Comparison of ENCODE assay signal across 8 mouse cellular contexts in the genomic region with DNA sequence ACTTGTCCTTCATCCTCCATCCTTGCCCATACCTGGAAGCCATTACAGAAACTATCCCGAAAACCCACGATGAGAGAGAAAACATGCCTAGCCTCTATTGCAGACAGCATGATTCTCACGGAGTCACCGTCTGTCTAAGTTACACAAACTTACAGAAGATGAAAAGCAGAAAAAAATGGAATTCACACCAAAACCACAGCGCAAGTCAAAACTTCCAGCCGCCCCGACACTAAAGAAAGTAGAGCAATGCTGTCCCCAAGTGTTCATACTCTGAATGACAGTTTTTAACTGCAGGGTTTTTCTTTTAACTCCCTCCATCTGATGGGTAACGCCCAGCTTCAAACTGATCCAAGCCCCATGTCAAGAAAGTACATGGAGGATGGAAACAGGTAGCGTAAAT. TPM values are rescaled to one million over a fixed set of nuclear protein-coding genes. Genes with fewer than 3 reads are reported as not detected.
DNase-seq lines count a peak whose midpoint lies in the region; ATAC-seq and TF ChIP-seq lines count a peak whose summit lies in the region.

No protein-coding gene starts in this region.

- H3K9ac ChIP-seq in liver, adult 2 months (ENCODE audit: low read depth, low read length) = no peak overlapping the region
- H3K9ac ChIP-seq in MEL (ENCODE audit: control insufficient read depth, low read depth, low read length, poor library complexity, severe bottlenecking) = no peak overlapping the region
- H3K9ac ChIP-seq in heart, embryonic 12.5 days = no peak overlapping the region

- no peak overlapping the region for H3K4me3 ChIP-seq in liver, adult 2 months (ENCODE audit: insufficient read depth, low read depth, low read length)
- H3K4me3 ChIP-seq in MEL (ENCODE audit: control insufficient read depth in 1 of 2, insufficient read depth in 1 of 2, low read depth in 2 of 2, low read length in 2 of 2) (no peak overlapping the region), myocyte (no peak overlapping the region)
- H3K4me3 ChIP-seq in heart, embryonic 12.5 days = no peak overlapping the region

- no peaks in the 10 kb centered on the region for H3K79me2 ChIP-seq in liver, adult 2 months (ENCODE audit: control insufficient read depth, insufficient read depth, low read length)
- H3K79me2 ChIP-seq in MEL (ENCODE audit: control insufficient read depth, insufficient read depth, low read length, poor library complexity) (no peaks in the 10 kb centered on the region), myocyte (ENCODE audit: control insufficient read depth, insufficient read depth) (no peaks in the 10 kb centered on the region)

- H3ac ChIP-seq in myocyte (ENCODE audit: control insufficient read depth, insufficient read length) = no peak overlapping the region

- WGBS in liver, adult 2 months = 23% methylated on average over 9 of the region's 9 CpGs
- WGBS in heart, embryonic 12.5 days = 26% methylated on average over 9 of the region's 9 CpGs

- peak; percentile 5 for DNase-seq in liver, adult 2 months (ENCODE audit: extremely low read depth, low read depth, low spot score)
- no peak for DNase-seq in liver
- peak; percentile 59 for DNase-seq in MEL (ENCODE audit: low read depth, low spot score)
- DNase-seq in cerebellum, adult 9-10 months = peak; percentile 56
- DNase-seq in layer of hippocampus, postnatal 14 days (ENCODE audit: low spot score in 2 of 2) = peak; percentile 54 to 84
- peak; percentile 21 for DNase-seq in yolk sac, embryonic 10.5 days (ENCODE audit: low spot score)

- TF ChIP-seq POLR2A in liver, adult 2 months (IDR thresholded peaks at IDR 0.05; ENCODE audit: extremely low read depth, insufficient read depth, low read length) = no peak
- TF ChIP-seq POLR2A in MEL (IDR thresholded peaks at IDR 0.05; ENCODE audit: control insufficient read depth in 1 of 2, insufficient read depth in 1 of 2, low read depth in 1 of 2, low read length in 2 of 2, poor library complexity in 1 of 2) = no peak
- no peak for TF ChIP-seq POLR2A in myocyte (IDR thresholded peaks at IDR 0.05; ENCODE audit: insufficient read length, low read depth)

- H3K27me3 ChIP-seq in liver, adult 2 months (ENCODE audit: control insufficient read depth, insufficient read depth, low read length) = no peaks in the 10 kb centered on the region
- H3K27me3 ChIP-seq in MEL (ENCODE audit: control insufficient read depth in 1 of 2, insufficient read depth in 2 of 2, low read length in 2 of 2) (no peaks in the 10 kb centered on the region), myocyte (ENCODE audit: control insufficient read depth, insufficient read depth, insufficient read length) (peaks cover 3% of the 10 kb centered on the region)
- no peaks in the 10 kb centered on the region for H3K27me3 ChIP-seq in heart, embryonic 12.5 days (replicated peaks)

- ATAC-seq in heart, embryonic 12.5 days (ENCODE audit: insufficient number of reproducible peaks, low FRiP score) = no peak

- H3K4me2 ChIP-seq in heart, embryonic 12.5 days = 0 out of 2 replicates have a peak overlapping the region, but pooled peaks have one; percentile 25
- H3K4me2 ChIP-seq in myocyte (ENCODE audit: low read depth) = peak overlapping the region; percentile 53

- peak; percentile 43 for TF ChIP-seq CTCF in liver, adult 2 months (IDR thresholded peaks at IDR 0.05; ENCODE audit: low read depth, low read length)
- TF ChIP-seq CTCF in MEL (IDR thresholded peaks at IDR 0.05 in 2 of 3, conservative IDR thresholded peaks at IDR 0.05 in 1 of 3; ENCODE audit: control insufficient read depth in 1 of 3, insufficient read depth in 1 of 3, low read depth in 2 of 3, low read length in 3 of 3, poor library complexity in 1 of 3, severe bottlenecking in 1 of 3) = peak; percentile 45 to 66 (median 59)

- H3K9me3 ChIP-seq in MEL (replicated peaks; ENCODE audit: insufficient read depth, low read length) = no peaks in the 10 kb centered on the region
- H3K9me3 ChIP-seq in heart, embryonic 12.5 days (replicated peaks) = no peaks in the 10 kb centered on the region

- no peaks in the 10 kb centered on the region for H3K36me3 ChIP-seq in liver, adult 2 months (ENCODE audit: control insufficient read depth, insufficient read depth, low read length)
- no peaks in the 10 kb centered on the region for H3K36me3 ChIP-seq in MEL (ENCODE audit: control insufficient read depth in 1 of 2, insufficient read depth in 2 of 2, low read length in 2 of 2)
- no peaks in the 10 kb centered on the region for H3K36me3 ChIP-seq in heart, embryonic 12.5 days
- no peaks in the 10 kb centered on the region for H3K36me3 ChIP-seq in myocyte (ENCODE audit: control insufficient read depth, insufficient read depth)

- H3K4me1 ChIP-seq in liver, adult 2 months (ENCODE audit: control insufficient read depth, insufficient read depth, low read length) = no peaks in the 10 kb centered on the region
- H3K4me1 ChIP-seq in MEL (ENCODE audit: control insufficient read depth in 1 of 2, insufficient read depth in 2 of 2, low read length in 2 of 2) = no peaks in the 10 kb centered on the region
- peaks cover 8% of the 10 kb centered on the region for H3K4me1 ChIP-seq in heart, embryonic 12.5 days (replicated peaks)

- TF ChIP-seq EP300 in MEL (IDR thresholded peaks at IDR 0.05; ENCODE audit: low read depth in 1 of 2, low read length in 2 of 2) = no peak

- no peak overlapping the region for H3K27ac ChIP-seq in liver, adult 2 months (replicated peaks; ENCODE audit: insufficient read depth, low read depth, low read length)
- no peak overlapping the region for H3K27ac ChIP-seq in MEL (ENCODE audit: control insufficient read depth, low read depth, low read length)
- H3K27ac ChIP-seq in heart, embryonic 12.5 days (ENCODE audit: poor library complexity, severe bottlenecking) = no peak overlapping the region

- TF ChIP-seq RAD21 in MEL (IDR thresholded peaks at IDR 0.05; ENCODE audit: low read depth, low read length) = peak; percentile 72

TF ChIP-seq in MEL, 35 proteins besides CTCF, POLR2A, EP300 and RAD21:
- no peak for TF ChIP-seq SIN3A (IDR thresholded peaks at IDR 0.05; ENCODE audit: low read length)
- no peak for TF ChIP-seq MAX (IDR thresholded peaks at IDR 0.05; ENCODE audit: low read length)
- peak; percentile 18; the same call in 1 of the 2 replicates for TF ChIP-seq ZC3H11A (IDR thresholded peaks at IDR 0.05; ENCODE audit: low read depth, low read length)
- no peak for TF ChIP-seq KAT2A (conservative IDR thresholded peaks at IDR 0.05; ENCODE audit: low read depth, low read length)
- TF ChIP-seq SMC3 (IDR thresholded peaks at IDR 0.05; ENCODE audit: low read depth, low read length) = peak; percentile 47
- no peak for TF ChIP-seq NRF1 (IDR thresholded peaks at IDR 0.05; ENCODE audit: insufficient read depth, low read depth, low read length, poor library complexity, severe bottlenecking)
- no peak for TF ChIP-seq BHLHE40 (IDR thresholded peaks at IDR 0.05; ENCODE audit: borderline replicate concordance, low read depth, low read length)
- no peak for TF ChIP-seq USF1 (IDR thresholded peaks at IDR 0.05; ENCODE audit: low read depth, low read length)
- TF ChIP-seq GABPA (IDR thresholded peaks at IDR 0.05; ENCODE audit: low read depth, low read length) = no peak
- TF ChIP-seq ETS1 (IDR thresholded peaks at IDR 0.05; ENCODE audit: low read depth, low read length) = no peak
- TF ChIP-seq POLR2AphosphoS2 (IDR thresholded peaks at IDR 0.05; ENCODE audit: low read length) = no peak
- TF ChIP-seq CHD2 (IDR thresholded peaks at IDR 0.05; ENCODE audit: low read length) = no peak
TF ChIP-seq in MEL: peak in this region for 2.

TF ChIP-seq in myocyte, 11 proteins besides CTCF, POLR2A, EP300 and RAD21:
- TF ChIP-seq E2F4 (IDR thresholded peaks at IDR 0.05; ENCODE audit: insufficient read depth) (no peak), MYOG (IDR thresholded peaks at IDR 0.05; ENCODE audit: control insufficient read depth in 1 of 3, insufficient read depth in 1 of 3, insufficient read length in 2 of 3, low read depth in 2 of 3) (no peak), TCF12 (IDR thresholded peaks at IDR 0.05; ENCODE audit: insufficient read depth, poor library complexity, severe bottlenecking) (no peak), TCF3 (IDR thresholded peaks at IDR 0.05; ENCODE audit: insufficient read length, low read depth) (no peak), USF1 (IDR thresholded peaks at IDR 0.05; ENCODE audit: low read depth) (no peak), POLR2AphosphoS2 (IDR thresholded peaks at IDR 0.05; ENCODE audit: insufficient read length, low read depth) (no peak), CEBPB (IDR thresholded peaks at IDR 0.05; ENCODE audit: insufficient read depth, poor library complexity, severe bottlenecking) (no peak), SRF (IDR thresholded peaks at IDR 0.05; ENCODE audit: control insufficient read depth, insufficient read length, low read depth) (no peak), MYOD1 (IDR thresholded peaks at IDR 0.05; ENCODE audit: control insufficient read depth in 1 of 3, insufficient read length in 2 of 3, low read depth in 2 of 3) (no peak), REST (IDR thresholded peaks at IDR 0.05; ENCODE audit: insufficient read depth, insufficient read length) (no peak), MAX (IDR thresholded peaks at IDR 0.05; ENCODE audit: low read depth) (no peak)

RNA-seq across cellular contexts. Expression of gene Akr1b3, which starts 39.6 kb away (rescaled TPM):
- total RNA-seq in liver, adult 2 months (2014; rRNA removed) = 17.5 and 18.3 TPM in 2 replicates
- polyA plus RNA-seq in liver, adult 2 months (2012; rRNA removed) = 11.6 and 14.0 TPM in 2 replicates
- total RNA-seq in MEL (2012; rRNA removed) = 110 and 122 TPM in 2 replicates
- polyA plus RNA-seq in MEL (2012; ENCODE audit: insufficient read depth in 1 of 2, insufficient read length in 2 of 2, low read depth in 1 of 2, low replicate concordance in 2 of 2, missing spikeins in 1 of 2) (100 to 1,000 TPM; 151 to 532 TPM), myocyte (2012; fragmentation: generic; extraction: Trizol) (493 TPM)
- 176 and 177 TPM in 2 replicates for polyA plus RNA-seq in heart, embryonic 12.5 days (2016; fragmentation: Nextera tagmentation; extraction: Ambion mirVana)
- total RNA-seq in layer of hippocampus, postnatal 14 days (2021) = 10 to 100 TPM; 39.7 to 42.0 TPM

Comparison
In these comparisons a context has a peak if more than half of its experiments do, and no peak if none do; other contexts are left out.
1. RNA of gene Akr1b3, which starts 39.6 kb away (polyA plus RNA-seq): 151 to 532 TPM in MEL, 493 TPM in myocyte (single experiment) and 176 to 177 TPM in heart, embryonic 12.5 days; 11.6 to 14.0 TPM in liver, adult 2 months; every median in the first group is over 10 times any median in the second.